Mouse (Mus musculus) hindbrain, embryonic 15.5 days (tissue): ENCODE measurements around the gene Gm20388. TPM values are rescaled to one million over a fixed set of nuclear protein-coding genes. Genes with fewer than 3 reads are reported as not detected.
A peak's percentile ranks its signal among the peaks of the same experiment; 100 is the strongest.

Experiments used
- ATAC-seq: fragments of 200-750 bp; cut with Nextera tagmentation; 2 replicates; pipeline ENCODE4 v1.8.0; 2017; ENCODE audit warnings: low read depth, moderate number of reproducible peaks, moderate TSS enrichment; ENCODE audit not compliant: low FRiP score
- H3K27ac ChIP-seq: fragments of 300-500 bp; sonication (generic); replicated peaks from 2 replicates; pipeline ENCODE4 v1.5.1; 2015; ENCODE audit warnings: mild to moderate bottlenecking, inconsistent platforms
- H3K27me3 ChIP-seq: fragments of 300-500 bp; sonication (generic); 2 replicates; pipeline ENCODE4 v1.6.1; 2015; ENCODE audit warnings: control low read depth, inconsistent platforms
- H3K36me3 ChIP-seq: fragments of 300-500 bp; sonication (generic); 2 replicates; pipeline ENCODE4 v1.6.1; 2015; ENCODE audit warnings: control low read depth, inconsistent platforms
- H3K4me1 ChIP-seq: fragments of 300-500 bp; sonication (generic); replicated peaks from 2 replicates; pipeline ENCODE4 v1.6.1; 2015; ENCODE audit warnings: control low read depth, inconsistent platforms
- H3K4me2 ChIP-seq: fragments of 300-500 bp; sonication (generic); 2 replicates; pipeline ENCODE4 v1.6.1; 2015; ENCODE audit warnings: moderate library complexity, mild to moderate bottlenecking, inconsistent platforms
- H3K4me3 ChIP-seq: fragments of 300-500 bp; sonication (generic); 2 replicates; pipeline ENCODE4 v1.5.1; 2015; ENCODE audit warnings: mild to moderate bottlenecking, inconsistent platforms
- H3K9ac ChIP-seq: fragments of 300-500 bp; sonication (generic); 2 replicates; pipeline ENCODE4 v1.6.1; 2015; ENCODE audit warnings: inconsistent platforms
- H3K9me3 ChIP-seq: fragments of 300-500 bp; sonication (generic); 2 replicates; pipeline ENCODE4 v1.6.1; 2016; ENCODE audit warnings: control low read depth, inconsistent platforms
- WGBS: fragments of 180-500 bp; shearing (Covaris S2); methylation state at CpG from one replicate; pipeline ENCODE4 v1.1.7; 2015; 5-methylcytosine and 5-hydroxymethylcytosine counted together
- polyA plus RNA-seq: library from polyadenylated mRNA; unstranded; fragments of >200 nt; fragmentation: Nextera tagmentation; extraction: Ambion mirVana; gene quantifications from 2 replicates; pipeline ENCODE4 v1.2.1, GENCODE M21; 2015

Gm20388 gene
- polyA plus RNA-seq, 1 experiment from 2014 or later = 5.4 TPM

DNA sequence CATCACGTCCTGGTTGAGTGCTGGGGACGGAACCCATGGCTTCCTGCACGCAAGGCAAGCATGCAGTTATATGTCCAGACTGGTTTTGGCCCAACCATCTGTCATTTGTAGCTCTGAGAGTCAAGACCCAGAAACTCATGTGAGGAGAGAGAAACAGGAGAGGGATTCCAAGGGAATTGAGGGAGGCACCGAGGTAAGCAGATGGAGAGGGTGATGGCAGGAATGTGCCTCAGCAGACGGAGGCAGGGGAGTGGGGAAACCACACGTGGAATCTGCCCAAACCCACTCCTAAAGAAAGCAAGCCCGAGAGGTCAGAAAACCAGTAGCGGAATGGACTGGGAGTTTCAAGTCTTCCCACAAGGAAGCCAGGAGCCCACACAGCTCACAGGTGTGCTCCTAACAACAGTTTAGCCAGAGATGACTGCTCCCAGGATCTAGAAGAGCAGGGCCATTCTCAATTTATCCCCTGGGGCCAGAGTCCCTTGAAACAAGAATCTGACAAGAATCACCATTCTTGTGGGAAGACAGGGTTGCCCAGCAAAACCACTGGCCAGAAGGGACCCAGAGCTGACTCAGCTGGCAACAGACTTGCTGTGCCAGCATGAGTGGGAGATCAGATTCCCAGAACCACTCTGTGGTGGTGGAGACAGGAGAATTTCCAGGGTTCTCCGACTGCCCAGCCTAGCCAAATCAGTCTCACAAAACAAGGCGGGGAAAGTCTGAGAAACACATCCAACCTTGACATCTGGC, 1772.6 kb downstream of the Gm20388 start:
- Histone ChIP-seq H3K4me1 (peaks cover 16% of the 10 kb centered on the region), H3K4me3 (no peak overlapping the region), H3K9ac (no peak overlapping the region), H3K27me3 (no peaks in the 10 kb centered on the region), H3K36me3 (no peaks in the 10 kb centered on the region), H3K4me2 (no peak overlapping the region), H3K27ac (no peak overlapping the region), H3K9me3 (no peaks in the 10 kb centered on the region)
- 76% methylated on average over 10 of the region's 10 CpGs for WGBS
- no peak for ATAC-seq

DNA sequence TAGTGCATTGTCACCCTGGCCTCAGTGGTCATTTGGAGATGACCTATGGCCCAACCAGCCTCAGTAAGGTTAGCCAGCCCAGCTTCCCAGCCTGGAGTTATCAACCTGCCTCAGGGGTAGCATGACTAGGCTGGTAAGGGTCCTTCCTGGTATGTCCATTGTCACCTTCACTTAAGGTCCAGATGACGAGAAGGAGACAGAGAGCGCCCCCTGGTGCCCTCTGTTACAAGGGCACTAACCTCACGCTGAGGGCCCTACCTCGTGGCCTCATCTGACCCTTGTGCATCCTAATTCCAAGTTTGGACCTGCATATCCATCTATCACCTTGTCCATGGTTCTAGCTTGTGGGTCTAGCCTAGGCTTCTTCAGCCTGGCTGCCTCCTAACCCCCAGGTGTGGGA, 1774.8 kb downstream of the Gm20388 start:
- Histone ChIP-seq H3K27me3 (no peaks in the 10 kb centered on the region), H3K4me1 (peaks cover 16% of the 10 kb centered on the region), H3K9me3 (no peaks in the 10 kb centered on the region), H3K27ac (no peak overlapping the region), H3K4me2 (no peak overlapping the region), H3K9ac (no peak overlapping the region), H3K4me3 (no peak overlapping the region), H3K36me3 (no peaks in the 10 kb centered on the region)
- WGBS = 30% methylated on average over 4 of the region's 4 CpGs
- ATAC-seq = no peak

DNA sequence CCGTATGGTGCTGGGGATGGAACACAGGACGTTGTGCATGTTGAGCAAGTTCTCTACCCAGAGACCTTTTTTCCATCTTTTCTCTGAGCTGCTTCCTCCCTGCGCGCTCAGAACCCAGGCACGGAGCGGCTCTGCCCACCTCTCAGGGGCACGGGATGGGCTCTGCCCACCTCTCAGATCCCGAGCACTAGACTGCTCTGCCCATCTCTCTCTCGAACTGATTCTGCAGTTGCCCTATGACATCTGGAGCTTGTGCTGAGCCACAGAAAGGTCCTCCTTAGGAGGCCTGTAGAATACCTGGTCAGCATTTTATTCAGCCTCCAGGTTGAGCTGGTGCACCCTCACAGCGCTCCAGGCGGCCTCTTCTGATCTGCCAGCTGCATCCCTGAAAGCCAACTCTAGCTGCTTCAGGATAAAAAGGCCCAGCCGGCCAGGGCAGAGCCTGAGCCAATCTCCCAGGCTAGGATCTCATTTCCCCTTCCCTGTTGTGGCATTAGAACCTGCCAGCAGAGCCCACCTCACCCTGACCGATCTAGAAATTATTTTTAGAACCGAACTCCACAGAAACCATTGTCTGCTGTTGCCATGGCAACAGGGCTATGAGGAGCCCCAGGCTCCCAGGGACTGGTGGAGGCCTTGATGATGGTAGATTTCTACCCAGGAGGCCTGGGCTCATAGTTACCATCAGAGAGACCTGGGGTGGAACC, 1777.0 kb downstream of the Gm20388 start:
- 47% methylated on average over 14 of the region's 14 CpGs for WGBS
- Histone ChIP-seq H3K9ac (no peak overlapping the region), H3K27me3 (no peaks in the 10 kb centered on the region), H3K9me3 (no peaks in the 10 kb centered on the region), H3K36me3 (no peaks in the 10 kb centered on the region), H3K4me1 (peaks cover 16% of the 10 kb centered on the region), H3K4me2 (no peak overlapping the region), H3K4me3 (no peak overlapping the region), H3K27ac (peak overlapping the region; percentile 88)
- ATAC-seq = peak; percentile 70

DNA sequence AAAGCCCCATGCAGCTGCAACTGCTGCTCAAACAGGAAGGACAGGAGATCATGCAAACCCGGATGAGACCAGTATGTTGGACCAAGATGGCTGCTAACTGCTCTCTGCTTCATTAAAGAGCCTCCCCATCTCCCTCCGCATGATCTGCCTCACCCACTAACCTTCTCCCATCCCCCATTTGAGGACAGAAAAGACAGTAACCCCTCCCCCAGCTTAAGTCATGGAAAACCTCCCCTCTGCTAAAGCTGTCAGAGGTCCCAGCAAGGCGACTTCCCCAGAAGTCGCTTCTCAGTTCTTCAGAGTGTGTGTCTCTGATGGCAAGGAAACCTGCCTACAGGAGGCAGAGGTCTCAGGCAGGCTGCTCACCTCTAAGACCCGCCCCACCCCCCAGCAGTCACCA, 1777.9 kb downstream of the Gm20388 start:
- WGBS = 32% methylated on average over 5 of the region's 5 CpGs
- no peak for ATAC-seq

DNA sequence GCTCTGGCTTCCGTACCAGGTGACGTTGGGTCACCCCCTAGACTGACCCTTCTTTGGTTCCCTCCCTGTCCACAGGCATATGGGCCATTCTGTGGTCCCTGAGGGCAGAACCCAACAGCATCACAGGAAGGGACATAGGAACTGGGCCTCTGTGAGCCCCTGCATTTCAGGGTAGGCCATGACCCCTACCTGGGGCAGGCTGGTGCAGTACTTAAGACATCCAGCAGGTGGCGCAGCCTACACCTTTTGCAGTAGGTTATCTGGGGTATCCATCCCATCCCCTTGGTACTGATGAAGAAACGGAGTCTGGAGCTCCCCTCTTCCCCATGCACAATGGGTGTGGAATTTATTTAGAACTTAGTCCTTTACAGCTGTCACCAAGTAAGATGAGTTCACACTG, 1783.8 kb downstream of the Gm20388 start:
- Histone ChIP-seq H3K4me3 (no peak overlapping the region), H3K4me2 (no peak overlapping the region), H3K4me1 (peaks cover 18% of the 10 kb centered on the region), H3K27ac (no peak overlapping the region), H3K27me3 (no peaks in the 10 kb centered on the region), H3K9ac (no peak overlapping the region), H3K9me3 (no peaks in the 10 kb centered on the region), H3K36me3 (no peaks in the 10 kb centered on the region)
- 53% methylated on average over 4 of the region's 4 CpGs for WGBS
- ATAC-seq = no peak

More for the DNA sequence above, 1777.9 kb downstream of the Gm20388 start:
- Histone ChIP-seq H3K9me3 (no peaks in the 10 kb centered on the region), H3K9ac (no peak overlapping the region), H3K27ac (peak overlapping the region; percentile 88), H3K4me3 (no peak overlapping the region), H3K4me1 (peaks cover 16% of the 10 kb centered on the region), H3K4me2 (no peak overlapping the region), H3K27me3 (no peaks in the 10 kb centered on the region), H3K36me3 (no peaks in the 10 kb centered on the region)

DNA sequence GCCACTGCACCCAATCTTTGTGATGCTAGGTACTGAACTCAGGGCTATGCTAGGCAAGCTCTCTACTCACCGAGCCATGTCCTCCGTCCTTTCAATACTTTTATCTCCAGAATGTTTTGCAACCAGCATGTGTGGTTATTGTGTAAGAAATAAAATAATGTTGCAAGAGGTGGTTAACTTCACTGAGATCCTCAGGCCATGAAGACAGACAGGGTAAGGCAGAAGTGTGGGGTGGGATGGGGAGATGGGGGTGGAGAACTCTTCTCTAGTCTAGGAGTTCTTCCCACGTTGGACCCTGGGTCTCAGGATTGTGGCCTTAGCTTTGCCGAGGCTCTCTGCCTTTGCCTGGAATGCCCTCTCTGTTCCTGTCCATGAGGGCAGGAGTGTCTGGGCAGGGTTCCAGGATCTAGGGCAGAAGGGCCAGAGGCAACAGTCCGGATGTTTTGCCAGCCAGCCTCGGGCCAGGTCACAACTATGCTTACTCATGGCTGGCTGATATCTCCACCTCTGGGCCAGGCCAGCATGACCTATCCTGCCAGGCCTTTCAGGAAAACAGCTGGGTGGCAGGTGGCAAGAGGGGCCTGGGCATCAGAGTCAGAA, 1785.0 kb downstream of the Gm20388 start:
- Histone ChIP-seq H3K4me2 (no peak overlapping the region), H3K9ac (no peak overlapping the region), H3K9me3 (no peaks in the 10 kb centered on the region), H3K27ac (no peak overlapping the region), H3K4me3 (no peak overlapping the region), H3K4me1 (peaks cover 18% of the 10 kb centered on the region), H3K36me3 (no peaks in the 10 kb centered on the region), H3K27me3 (no peaks in the 10 kb centered on the region)
- ATAC-seq = no peak
- 88% methylated on average over 6 of the region's 6 CpGs for WGBS

DNA sequence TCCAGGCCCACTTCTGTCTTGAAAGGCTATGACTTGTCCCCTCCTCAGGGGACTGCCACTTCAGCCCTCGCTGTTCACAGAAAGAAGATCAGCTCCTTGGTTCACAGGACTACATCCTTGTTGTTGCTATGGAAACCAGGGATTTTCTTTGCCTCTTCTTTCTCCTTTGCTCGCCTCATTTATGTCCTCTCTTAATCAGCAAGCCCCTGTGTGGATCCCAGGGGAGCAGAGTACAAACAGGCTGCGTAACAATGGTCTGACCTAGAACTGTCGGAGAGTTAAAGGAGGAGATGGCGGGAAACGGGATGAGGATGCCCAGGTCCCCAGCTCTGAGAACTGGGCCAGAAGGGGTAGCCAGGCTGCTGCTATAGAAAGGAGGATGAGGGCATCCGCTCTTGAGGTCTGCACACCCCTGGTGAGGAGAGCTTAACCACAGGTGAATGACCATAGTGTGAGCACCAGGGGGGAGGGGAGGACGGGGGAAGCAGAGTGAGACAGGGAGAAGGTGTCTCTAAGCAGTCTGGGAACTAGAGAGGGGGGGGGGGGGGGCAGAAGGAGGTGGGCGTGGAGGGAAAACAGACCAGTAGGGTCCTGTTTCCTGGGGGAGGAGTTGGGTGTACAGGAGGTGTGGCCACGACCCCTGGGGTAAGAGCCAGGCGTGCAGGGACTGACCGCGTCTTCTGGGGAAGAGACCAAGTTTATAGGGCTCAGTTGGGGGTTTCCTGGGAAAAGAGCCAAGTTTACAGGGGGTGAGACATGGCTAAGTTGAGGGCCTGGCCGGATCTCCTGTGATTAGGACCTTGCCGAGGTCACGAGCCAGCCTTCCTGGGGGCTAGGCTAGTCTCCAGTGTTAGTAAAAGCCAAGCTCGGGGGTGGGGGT, 1787.3 kb downstream of the Gm20388 start:
- no peaks in the 10 kb centered on the region for H3K36me3 ChIP-seq
- peak overlapping the region; percentile 8; the same call in 1 of the 2 replicates for H3K4me3 ChIP-seq
- H3K9ac ChIP-seq = 0 out of 2 replicates have a peak overlapping the region, but pooled peaks have one; percentile 4
- peak overlapping the region; percentile 47 for H3K4me2 ChIP-seq
- peak overlapping the region; percentile 80 for H3K27ac ChIP-seq
- ATAC-seq = peak; percentile 68
- H3K9me3 ChIP-seq = no peaks in the 10 kb centered on the region
- H3K27me3 ChIP-seq = no peaks in the 10 kb centered on the region
- peaks cover 18% of the 10 kb centered on the region for H3K4me1 ChIP-seq
- 4% methylated on average over 15 of the region's 17 CpGs for WGBS

DNA sequence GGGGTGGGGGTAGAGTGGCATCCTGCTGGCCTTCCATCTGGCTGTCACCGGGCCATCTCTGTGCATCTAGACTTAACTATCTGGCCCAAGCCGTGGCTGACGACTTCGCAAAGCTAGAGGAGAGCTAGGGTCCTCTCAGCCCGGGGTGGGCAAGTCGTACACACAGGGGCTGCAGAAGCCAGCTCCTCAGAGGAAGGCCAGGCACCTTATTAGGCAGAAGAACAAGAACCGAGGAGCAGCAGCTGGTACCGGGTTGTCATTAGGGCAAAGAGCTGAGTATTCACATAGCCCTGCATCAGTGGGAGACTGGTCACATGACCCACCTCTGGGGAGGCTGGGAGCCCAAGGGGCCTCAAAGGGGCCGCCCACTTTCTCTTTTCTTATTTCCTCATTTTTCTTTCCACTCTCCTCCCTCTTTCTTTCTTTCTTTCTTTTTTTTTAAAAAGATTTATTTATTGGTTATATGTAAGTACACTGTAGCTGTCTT, 1788.0 kb downstream of the Gm20388 start:
- H3K36me3 ChIP-seq = no peaks in the 10 kb centered on the region
- no peaks in the 10 kb centered on the region for H3K27me3 ChIP-seq
- no peak overlapping the region for H3K9ac ChIP-seq
- peak overlapping the region; percentile 8 for H3K4me3 ChIP-seq
- no peaks in the 10 kb centered on the region for H3K9me3 ChIP-seq
- peak overlapping the region; percentile 80 for H3K27ac ChIP-seq
- no peak for ATAC-seq
- peak overlapping the region; percentile 47 for H3K4me2 ChIP-seq
- 6% methylated on average over 9 of the region's 9 CpGs for WGBS
- H3K4me1 ChIP-seq = peaks cover 18% of the 10 kb centered on the region

DNA sequence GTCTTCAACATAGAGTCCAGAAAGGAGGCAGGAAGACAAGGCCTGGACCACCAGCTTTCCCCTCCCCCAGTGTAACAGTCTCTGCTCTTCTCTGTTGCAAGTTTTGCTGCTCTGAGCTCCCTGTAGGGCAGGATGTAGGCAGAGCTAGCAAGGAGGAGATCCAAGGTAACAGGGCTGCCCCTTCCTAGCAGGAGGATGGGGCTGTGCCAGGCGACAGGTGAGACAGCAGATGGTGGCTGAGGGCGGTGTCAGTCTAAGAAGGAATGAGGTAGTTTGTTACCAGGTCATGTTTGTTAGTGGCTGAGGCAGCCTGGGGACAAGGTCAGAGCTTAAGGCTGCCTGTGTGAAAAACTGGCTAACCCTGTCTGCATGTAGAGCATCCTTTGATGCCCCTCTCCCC, 1789.3 kb downstream of the Gm20388 start:
- no peak overlapping the region for H3K9ac ChIP-seq
- H3K9me3 ChIP-seq = no peaks in the 10 kb centered on the region
- no peak for ATAC-seq
- 89% methylated on average over 2 of the region's 2 CpGs for WGBS
- H3K4me1 ChIP-seq = peaks cover 18% of the 10 kb centered on the region
- H3K36me3 ChIP-seq = no peaks in the 10 kb centered on the region
- no peak overlapping the region for H3K4me2 ChIP-seq
- no peaks in the 10 kb centered on the region for H3K27me3 ChIP-seq
- no peak overlapping the region for H3K27ac ChIP-seq
- no peak overlapping the region for H3K4me3 ChIP-seq

DNA sequence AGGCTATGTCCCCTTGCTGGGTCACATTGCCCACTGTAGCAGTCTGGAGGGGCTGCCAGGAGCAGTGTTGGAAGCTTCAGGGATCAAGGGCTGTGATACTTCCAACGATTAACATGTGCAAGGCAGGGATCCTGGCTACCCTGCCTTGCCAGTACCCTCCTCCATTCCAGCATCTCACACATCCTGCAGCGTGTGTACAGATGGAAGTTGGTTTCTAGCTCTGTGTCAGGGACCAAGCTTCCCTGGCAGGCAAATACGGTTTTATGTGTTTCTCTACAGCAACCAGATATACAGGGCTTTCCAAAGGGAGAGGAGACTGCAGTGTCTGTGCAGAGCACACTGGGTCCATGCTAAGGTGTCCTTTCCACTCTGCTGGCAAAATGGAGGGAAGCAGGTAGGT, 1794.5 kb downstream of the Gm20388 start:
- Histone ChIP-seq H3K36me3 (no peaks in the 10 kb centered on the region), H3K4me2 (no peak overlapping the region), H3K9ac (no peak overlapping the region), H3K27me3 (no peaks in the 10 kb centered on the region), H3K9me3 (no peaks in the 10 kb centered on the region), H3K27ac (no peak overlapping the region), H3K4me3 (no peak overlapping the region), H3K4me1 (no peaks in the 10 kb centered on the region)
- no peak for ATAC-seq
- WGBS = 72% methylated on average over 3 of the region's 3 CpGs

DNA sequence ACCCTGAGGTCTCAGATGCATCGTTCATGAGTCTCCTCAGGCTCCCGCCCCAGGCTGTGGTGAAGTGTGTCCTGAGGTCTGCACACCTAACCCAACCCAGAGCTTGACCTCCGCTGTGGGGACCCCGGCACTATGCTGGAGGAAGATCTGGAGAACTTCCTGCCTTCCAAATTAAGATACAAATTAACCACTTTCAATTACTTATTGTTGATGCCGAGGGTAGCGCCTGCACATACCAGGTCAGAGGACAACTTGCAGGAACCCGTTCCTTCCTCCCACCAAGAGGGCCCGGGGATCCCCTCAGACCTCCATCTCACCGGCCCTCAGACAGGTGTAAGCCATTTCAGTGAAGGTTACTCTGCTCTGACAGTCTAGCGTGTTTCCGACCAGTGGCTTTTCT, 1796.3 kb downstream of the Gm20388 start:
- no peaks in the 10 kb centered on the region for H3K27me3 ChIP-seq
- H3K4me1 ChIP-seq = no peaks in the 10 kb centered on the region
- no peak overlapping the region for H3K9ac ChIP-seq
- no peaks in the 10 kb centered on the region for H3K9me3 ChIP-seq
- no peak overlapping the region for H3K4me2 ChIP-seq
- no peaks in the 10 kb centered on the region for H3K36me3 ChIP-seq
- H3K4me3 ChIP-seq = no peak overlapping the region
- H3K27ac ChIP-seq = no peak overlapping the region
- ATAC-seq = no peak
- WGBS = 88% methylated on average over 11 of the region's 11 CpGs
